Mouse (Mus musculus): Measurements from ENCODE around the gene Tmem167b.
A peak's percentile ranks its signal among the peaks of the same experiment; 100 is the strongest.
"Not testable (repeated sequence)": the region's sequence is repeated elsewhere in the genome, so short reads cannot be mapped to it uniquely, and the experiment has no call there.

Tmem167b gene

GRCm38 (mm10) chr3:108562133-108562730, at the start of gene Tmem167b:
Gene Tmem167b, minus strand, starts transcription at chr3:108562466.
- peak; percentile 97 for DNase-seq (ENCODE audit: low spot score)

GRCm38 (mm10) chr3:108608906-108609305, 46.6 kb upstream of the Tmem167b start:
- DNase-seq (ENCODE audit: low spot score), result no peak

- DNase-seq (ENCODE audit: low spot score), result no peak
Observed at GRCm38 (mm10) chr3:108591530-108592522, 29.6 kb upstream of the Tmem167b start.

- peak; percentile 95 for DNase-seq (ENCODE audit: low spot score)
Observed at GRCm38 (mm10) chr3:108590786-108591529, 28.7 kb upstream of the Tmem167b start, which contains the start of gene Wdr47. Gene Wdr47, plus strand, starts transcription at chr3:108591279.

GRCm38 (mm10) chr3:108588446-108588845, 26.2 kb upstream of the Tmem167b start:
- DNase-seq (ENCODE audit: low spot score), result no peak

- no peak for DNase-seq (ENCODE audit: low spot score)
Observed at GRCm38 (mm10) chr3:108584580-108584979, 22.3 kb upstream of the Tmem167b start.

- DNase-seq (ENCODE audit: low spot score), result no peak
Observed at GRCm38 (mm10) chr3:108574018-108574417, 11.8 kb upstream of the Tmem167b start.

- no peak for DNase-seq (ENCODE audit: low spot score)
Observed at GRCm38 (mm10) chr3:108572309-108573010, 10.2 kb upstream of the Tmem167b start.

GRCm38 (mm10) chr3:108571443-108572294, 9.4 kb upstream of the Tmem167b start, which contains the start of gene Taf13:
Gene Taf13, plus strand, starts transcription at chr3:108571698.
- peak; percentile 98 for DNase-seq (ENCODE audit: low spot score)

GRCm38 (mm10) chr3:108570813-108571212, 8.5 kb upstream of the Tmem167b start:
- DNase-seq (ENCODE audit: low spot score), result no peak

GRCm38 (mm10) chr3:108569636-108570035, 7.4 kb upstream of the Tmem167b start:
- DNase-seq (ENCODE audit: low spot score), result not testable (repeated sequence)

GRCm38 (mm10) chr3:108567990-108568877, 6.0 kb upstream of the Tmem167b start:
- peak; percentile 48 for DNase-seq (ENCODE audit: low spot score)

GRCm38 (mm10) chr3:108563309-108563708, 1.0 kb upstream of the Tmem167b start:
- DNase-seq (ENCODE audit: low spot score), result peak; percentile 87

GRCm38 (mm10) chr3:108562777-108563271, 558 bp upstream of the Tmem167b start:
- DNase-seq (ENCODE audit: low spot score), result peak; percentile 39

- no peak for DNase-seq (ENCODE audit: low spot score)
Observed at GRCm38 (mm10) chr3:108557888-108558287, 4.4 kb downstream of the Tmem167b start.

GRCm38 (mm10) chr3:108554587-108555312, 7.5 kb downstream of the Tmem167b start:
- DNase-seq (ENCODE audit: low spot score), result peak; percentile 96

- no peak for DNase-seq (ENCODE audit: low spot score)
Observed at GRCm38 (mm10) chr3:108554111-108554561, 8.1 kb downstream of the Tmem167b start.

- DNase-seq (ENCODE audit: low spot score), result no peak
Observed at GRCm38 (mm10) chr3:108542299-108542698, 20.0 kb downstream of the Tmem167b start.
